Mouse (Mus musculus) retina, adult 2 months (tissue): ENCODE data around the gene Lipi.

Experiments used
- DNase-seq: peaks from one replicate; pipeline ENCODE4 v3.0.0-alpha.2; 2012; ENCODE audit warnings: low read depth, low spot score

Lipi gene

GRCm38 (mm10) chr16:75585961-75586360 is at the start of gene Lipi:
Gene Lipi (minus strand): TSS chr16:75586061.
- no peak for DNase-seq

GRCm38 (mm10) chr16:75627862-75628261 is 42.0 kb upstream of the Lipi start:
- DNase-seq = no peak

- no peak for DNase-seq
Observed at GRCm38 (mm10) chr16:75617651-75618349, 31.9 kb upstream of the Lipi start.

- no peak for DNase-seq
Observed at GRCm38 (mm10) chr16:75612561-75612960, 26.7 kb upstream of the Lipi start.

- DNase-seq = no peak
Observed at GRCm38 (mm10) chr16:75606415-75606814, 20.6 kb upstream of the Lipi start.

GRCm38 (mm10) chr16:75593501-75594183 is 7.8 kb upstream of the Lipi start:
- no peak for DNase-seq

GRCm38 (mm10) chr16:75592671-75593500 is 7.0 kb upstream of the Lipi start, which contains the start of gene Rbm11:
Gene Rbm11 (plus strand): TSS chr16:75592844.
- DNase-seq = peak; percentile 57

GRCm38 (mm10) chr16:75586466-75586865 is 605 bp upstream of the Lipi start:
- DNase-seq = no peak

GRCm38 (mm10) chr16:75582279-75582678 is 3.6 kb downstream of the Lipi start:
- DNase-seq = no peak

- DNase-seq = no peak
Observed at GRCm38 (mm10) chr16:75562910-75563309, 23.0 kb downstream of the Lipi start.

- DNase-seq = no peak
Observed at GRCm38 (mm10) chr16:75545310-75545709, 40.6 kb downstream of the Lipi start.

GRCm38 (mm10) chr16:75537784-75538565 is 47.9 kb downstream of the Lipi start:
- no peak for DNase-seq

GRCm38 (mm10) chr16:75531705-75532104 is 54.2 kb downstream of the Lipi start:
- DNase-seq = peak; percentile 2

GRCm38 (mm10) chr16:75496568-75496967 is 89.3 kb downstream of the Lipi start:
- no peak for DNase-seq
